Mouse (Mus musculus): ENCODE data around the gene Cebpe. TPM values are rescaled to one million over a fixed set of nuclear protein-coding genes. Genes with fewer than 3 reads are reported as not detected.
A peak's percentile ranks its signal among the peaks of the same experiment; 100 is the strongest.

The Cebpe gene
- total and polyA plus RNA-seq, 3 experiments: 0.32 TPM; not detected in 2

DNA sequence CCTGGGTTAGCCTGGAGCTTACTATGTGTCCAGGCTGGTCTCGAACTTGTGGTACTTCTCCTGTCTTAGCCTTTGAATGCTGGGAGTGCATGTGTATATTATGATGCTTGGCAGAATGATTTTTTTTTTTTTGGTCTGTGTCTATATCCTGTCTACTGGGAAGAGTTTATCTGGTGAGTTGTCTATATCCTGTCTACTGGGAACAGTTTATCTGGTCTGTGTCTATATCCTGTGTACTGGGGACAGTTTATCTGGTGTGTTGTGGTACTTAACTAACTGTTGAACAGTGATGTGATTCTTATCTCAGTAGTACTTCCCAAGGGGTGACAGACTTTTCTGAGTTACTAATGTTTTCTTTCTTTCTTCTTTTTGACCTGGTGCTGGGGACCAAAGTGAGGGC is 39.8 kb upstream of the Cebpe start (continued):
- TF ChIP-seq MAZ (IDR thresholded peaks at IDR 0.05; ENCODE audit: low read depth, low read length): no peak
- TF ChIP-seq CTCF (IDR thresholded peaks at IDR 0.05 in 2 of 3, conservative IDR thresholded peaks at IDR 0.05 in 1 of 3; ENCODE audit: control insufficient read depth in 1 of 3, insufficient read depth in 1 of 3, low read depth in 2 of 3, low read length in 3 of 3, poor library complexity in 1 of 3, severe bottlenecking in 1 of 3): no peak
- peak; percentile 74 for TF ChIP-seq GATA1 (IDR thresholded peaks at IDR 0.05; ENCODE audit: low read depth, low read length)
- peak; percentile 47; the same call in 1 of the 2 replicates for TF ChIP-seq MYB (IDR thresholded peaks at IDR 0.05; ENCODE audit: low read depth, low read length)
- TF ChIP-seq NRF1 (IDR thresholded peaks at IDR 0.05; ENCODE audit: insufficient read depth, low read depth, low read length, poor library complexity, severe bottlenecking): no peak
- no peak for TF ChIP-seq POLR2A (IDR thresholded peaks at IDR 0.05; ENCODE audit: control insufficient read depth in 1 of 2, insufficient read depth in 1 of 2, low read depth in 1 of 2, low read length in 2 of 2, poor library complexity in 1 of 2)
- no peak for TF ChIP-seq UBTF (IDR thresholded peaks at IDR 0.05; ENCODE audit: borderline replicate concordance, insufficient read depth, low read depth, low read length)
- peak; percentile 68 to 81 for TF ChIP-seq EP300 (IDR thresholded peaks at IDR 0.05; ENCODE audit: low read depth in 1 of 2, low read length in 2 of 2)
- no peak for TF ChIP-seq TBP (IDR thresholded peaks at IDR 0.05; ENCODE audit: low read depth, low read length)

DNA sequence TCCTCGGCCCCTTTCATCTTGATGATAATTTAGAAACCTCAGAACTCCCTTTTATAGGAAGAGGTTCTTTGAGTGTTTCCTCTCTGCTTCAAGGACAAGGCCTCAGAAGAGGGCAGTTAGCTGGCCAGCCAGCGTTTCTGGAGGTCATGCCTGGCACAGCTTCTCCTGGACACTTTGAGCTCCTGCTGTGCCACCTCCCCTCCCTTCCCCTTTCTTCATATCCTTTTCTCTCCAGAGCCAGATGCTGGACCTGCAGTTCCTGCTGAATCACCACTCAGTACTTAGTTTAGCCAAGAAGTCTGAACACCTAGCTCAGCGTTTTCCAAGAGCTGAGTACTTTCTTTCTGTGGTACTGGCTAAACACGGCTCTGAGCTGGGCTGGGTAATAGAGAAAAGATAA is 37.3 kb upstream of the Cebpe start:
- TF ChIP-seq UBTF (IDR thresholded peaks at IDR 0.05; ENCODE audit: borderline replicate concordance, insufficient read depth, low read depth, low read length) (no peak), MAFK (IDR thresholded peaks at IDR 0.05; ENCODE audit: borderline replicate concordance, low read depth, low read length) (0 out of 2 replicates have a peak, but pooled peaks have one; percentile 34)
- Histone ChIP-seq H3K79me2 (ENCODE audit: control insufficient read depth, insufficient read depth, low read length, poor library complexity) (no peaks in the 10 kb centered on the region), H3K9me3 (replicated peaks; ENCODE audit: insufficient read depth, low read length) (no peaks in the 10 kb centered on the region), H3K4me1 (ENCODE audit: control insufficient read depth in 1 of 2, insufficient read depth in 2 of 2, low read length in 2 of 2) (peaks cover 24 to 62% of the 10 kb centered on the region in 2 experiments), H3K27me3 (ENCODE audit: control insufficient read depth in 1 of 2, insufficient read depth in 2 of 2, low read length in 2 of 2) (no peaks in the 10 kb centered on the region), H3K27ac (ENCODE audit: control insufficient read depth, low read depth, low read length) (no peak overlapping the region), H3K36me3 (ENCODE audit: control insufficient read depth in 1 of 2, insufficient read depth in 2 of 2, low read length in 2 of 2) (peaks cover 0 to 44% of the 10 kb centered on the region in 2 experiments; a peak in 2 of 4 replicates), H3K9ac (ENCODE audit: control insufficient read depth, low read depth, low read length, poor library complexity, severe bottlenecking) (no peak overlapping the region), H3K4me3 (ENCODE audit: control insufficient read depth in 1 of 2, insufficient read depth in 1 of 2, low read depth in 2 of 2, low read length in 2 of 2) (no peak overlapping the region)
- DNase-seq (ENCODE audit: low read depth, low spot score): peak; percentile 36

DNA sequence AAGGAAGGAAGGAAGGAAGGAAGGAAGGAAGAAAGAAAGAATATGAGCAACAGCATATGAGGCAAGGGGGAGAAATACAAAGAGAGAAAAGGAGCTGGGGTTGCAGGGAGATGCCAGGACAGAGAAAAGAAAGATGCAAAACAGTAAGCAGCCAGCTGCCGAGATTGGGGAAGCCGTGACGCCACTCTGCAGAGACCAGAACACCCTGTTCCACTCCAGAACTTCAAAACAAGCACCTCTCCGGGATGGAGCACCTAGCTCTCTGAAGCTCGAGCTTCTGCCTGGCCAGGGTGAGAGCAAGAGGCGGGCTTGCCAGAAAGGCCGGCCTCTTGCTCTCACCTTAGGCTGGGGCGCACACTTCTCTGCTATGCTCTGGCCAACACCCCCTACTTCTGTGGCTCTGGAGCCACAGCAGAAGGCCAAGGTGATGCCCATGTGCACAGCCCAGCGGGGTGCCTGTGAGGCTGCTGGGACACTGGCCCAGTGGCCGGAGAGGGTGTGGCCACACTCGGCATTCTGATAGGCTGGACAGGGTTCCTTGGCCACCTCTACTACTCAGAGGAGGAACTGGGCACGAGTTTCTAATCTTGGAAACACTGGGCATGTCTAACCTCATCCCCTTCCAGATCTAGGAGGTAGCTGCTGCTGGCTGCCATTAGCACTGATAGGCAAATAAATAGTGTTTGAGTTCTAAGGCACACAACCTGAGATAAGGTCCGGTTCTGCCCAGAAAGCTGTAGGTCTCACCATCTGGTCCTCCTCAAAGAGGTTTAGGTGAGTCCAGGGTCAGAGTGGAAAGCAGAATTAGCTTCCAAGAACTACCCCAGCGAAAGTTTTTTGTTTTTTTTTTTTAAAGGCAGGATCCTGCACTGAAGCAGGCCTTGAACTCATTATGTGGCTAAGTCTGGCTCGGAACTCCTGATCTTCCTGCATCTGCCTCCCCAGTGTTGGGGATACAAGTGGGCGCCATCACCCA is 36.3 kb upstream of the Cebpe start:
- Histone ChIP-seq H3K36me3 (ENCODE audit: control insufficient read depth in 1 of 2, insufficient read depth in 2 of 2, low read length in 2 of 2) (peaks cover 0 to 40% of the 10 kb centered on the region in 2 experiments; a peak in 2 of 4 replicates), H3K79me2 (ENCODE audit: control insufficient read depth, insufficient read depth, low read length, poor library complexity) (no peaks in the 10 kb centered on the region), H3K27me3 (ENCODE audit: control insufficient read depth in 1 of 2, insufficient read depth in 2 of 2, low read length in 2 of 2) (no peaks in the 10 kb centered on the region), H3K4me1 (ENCODE audit: control insufficient read depth in 1 of 2, insufficient read depth in 2 of 2, low read length in 2 of 2) (peaks cover 21 to 56% of the 10 kb centered on the region in 2 experiments), H3K27ac (ENCODE audit: control insufficient read depth, low read depth, low read length) (no peak overlapping the region), H3K9me3 (replicated peaks; ENCODE audit: insufficient read depth, low read length) (no peaks in the 10 kb centered on the region), H3K9ac (ENCODE audit: control insufficient read depth, low read depth, low read length, poor library complexity, severe bottlenecking) (no peak overlapping the region), H3K4me3 (ENCODE audit: control insufficient read depth in 1 of 2, insufficient read depth in 1 of 2, low read depth in 2 of 2, low read length in 2 of 2) (no peak overlapping the region)
- TF ChIP-seq ELF1 (IDR thresholded peaks at IDR 0.05; ENCODE audit: low read depth, low read length) (no peak), BHLHE40 (IDR thresholded peaks at IDR 0.05; ENCODE audit: borderline replicate concordance, low read depth, low read length) (no peak), MAZ (IDR thresholded peaks at IDR 0.05; ENCODE audit: low read depth, low read length) (no peak)
- DNase-seq (ENCODE audit: low read depth, low spot score): no peak
